Mouse (Mus musculus): Measurements from ENCODE around the gene Chka.

The Chka gene

GRCm38 (mm10) chr19:3913692-3914091 is 62.1 kb downstream of the Chka start:
- DNase-seq (ENCODE audit: low read depth in 1 of 2, low spot score in 2 of 2) = no peak

- peak in 1 of 2 experiments; percentile 45 for DNase-seq (ENCODE audit: low read depth in 1 of 2, low spot score in 2 of 2)
Measured at GRCm38 (mm10) chr19:3914535-3914934, 63.0 kb downstream of the Chka start.

GRCm38 (mm10) chr19:3916727-3917126 is 65.2 kb downstream of the Chka start:
- no peak for DNase-seq (ENCODE audit: low read depth in 1 of 2, low spot score in 2 of 2)

GRCm38 (mm10) chr19:3919928-3920327 is 68.4 kb downstream of the Chka start:
- DNase-seq (ENCODE audit: low read depth in 1 of 2, low spot score in 2 of 2) = no peak

- no peak for DNase-seq (ENCODE audit: low read depth in 1 of 2, low spot score in 2 of 2)
Measured at GRCm38 (mm10) chr19:3922661-3923371, 71.2 kb downstream of the Chka start.

- no peak for DNase-seq (ENCODE audit: low read depth in 1 of 2, low spot score in 2 of 2)
Measured at GRCm38 (mm10) chr19:3923586-3923985, 72.0 kb downstream of the Chka start.

GRCm38 (mm10) chr19:3924190-3924589 is 72.6 kb downstream of the Chka start:
- DNase-seq (ENCODE audit: low read depth in 1 of 2, low spot score in 2 of 2) = no peak

- no peak for DNase-seq (ENCODE audit: low read depth in 1 of 2, low spot score in 2 of 2)
Measured at GRCm38 (mm10) chr19:3924868-3925267, 73.3 kb downstream of the Chka start.

- no peak for DNase-seq (ENCODE audit: low read depth in 1 of 2, low spot score in 2 of 2)
Measured at GRCm38 (mm10) chr19:3925859-3926258, 74.3 kb downstream of the Chka start.

GRCm38 (mm10) chr19:3926279-3926678 is 74.7 kb downstream of the Chka start:
- DNase-seq (ENCODE audit: low read depth in 1 of 2, low spot score in 2 of 2) = no peak

- no peak for DNase-seq (ENCODE audit: low read depth in 1 of 2, low spot score in 2 of 2)
Measured at GRCm38 (mm10) chr19:3926685-3927084, 75.1 kb downstream of the Chka start.

GRCm38 (mm10) chr19:3927989-3928388 is 76.4 kb downstream of the Chka start:
- DNase-seq (ENCODE audit: low read depth in 1 of 2, low spot score in 2 of 2) = no peak

GRCm38 (mm10) chr19:3928779-3929178 is 77.2 kb downstream of the Chka start:
- DNase-seq (ENCODE audit: low read depth in 1 of 2, low spot score in 2 of 2) = no peak

GRCm38 (mm10) chr19:3929211-3929941 is 77.8 kb downstream of the Chka start, which contains the start of gene Aldh3b1:
Aldh3b1 (minus strand) TSS chr19:3929808.
- peak; percentile 50 to 75 for DNase-seq (ENCODE audit: low read depth in 1 of 2, low spot score in 2 of 2)

- no peak for DNase-seq (ENCODE audit: low read depth in 1 of 2, low spot score in 2 of 2)
Measured at GRCm38 (mm10) chr19:3930262-3931057, 78.9 kb downstream of the Chka start.

- DNase-seq (ENCODE audit: low read depth in 1 of 2, low spot score in 2 of 2) = peak; percentile 69 to 75
Measured at GRCm38 (mm10) chr19:3931716-3932115, 80.1 kb downstream of the Chka start.

GRCm38 (mm10) chr19:3935032-3935895 is 83.7 kb downstream of the Chka start, which contains the start of gene Unc93b1:
Unc93b1 (plus strand) TSS chr19:3935186.
- peak; percentile 64 to 67 for DNase-seq (ENCODE audit: low read depth in 1 of 2, low spot score in 2 of 2)

GRCm38 (mm10) chr19:3935896-3936850 is 84.6 kb downstream of the Chka start:
- DNase-seq (ENCODE audit: low read depth in 1 of 2, low spot score in 2 of 2) = peak; percentile 63 to 71

- no peak for DNase-seq (ENCODE audit: low read depth in 1 of 2, low spot score in 2 of 2)
Measured at GRCm38 (mm10) chr19:3942315-3942714, 90.7 kb downstream of the Chka start.

Measured in monocyte, adult 2 months (primary cell).